Mouse (Mus musculus) 416B (cell line): ENCODE data around the gene 1810009A15Rik.
"Not testable (repeated sequence)": the region's sequence is repeated elsewhere in the genome, so short reads cannot be mapped to it uniquely, and the experiment has no call there.

Source experiments
- DNase-seq: peaks from one replicate; pipeline ENCODE4 v3.0.0; 2011; ENCODE audit warnings: low read depth

Gene 1810009A15Rik

DNA sequence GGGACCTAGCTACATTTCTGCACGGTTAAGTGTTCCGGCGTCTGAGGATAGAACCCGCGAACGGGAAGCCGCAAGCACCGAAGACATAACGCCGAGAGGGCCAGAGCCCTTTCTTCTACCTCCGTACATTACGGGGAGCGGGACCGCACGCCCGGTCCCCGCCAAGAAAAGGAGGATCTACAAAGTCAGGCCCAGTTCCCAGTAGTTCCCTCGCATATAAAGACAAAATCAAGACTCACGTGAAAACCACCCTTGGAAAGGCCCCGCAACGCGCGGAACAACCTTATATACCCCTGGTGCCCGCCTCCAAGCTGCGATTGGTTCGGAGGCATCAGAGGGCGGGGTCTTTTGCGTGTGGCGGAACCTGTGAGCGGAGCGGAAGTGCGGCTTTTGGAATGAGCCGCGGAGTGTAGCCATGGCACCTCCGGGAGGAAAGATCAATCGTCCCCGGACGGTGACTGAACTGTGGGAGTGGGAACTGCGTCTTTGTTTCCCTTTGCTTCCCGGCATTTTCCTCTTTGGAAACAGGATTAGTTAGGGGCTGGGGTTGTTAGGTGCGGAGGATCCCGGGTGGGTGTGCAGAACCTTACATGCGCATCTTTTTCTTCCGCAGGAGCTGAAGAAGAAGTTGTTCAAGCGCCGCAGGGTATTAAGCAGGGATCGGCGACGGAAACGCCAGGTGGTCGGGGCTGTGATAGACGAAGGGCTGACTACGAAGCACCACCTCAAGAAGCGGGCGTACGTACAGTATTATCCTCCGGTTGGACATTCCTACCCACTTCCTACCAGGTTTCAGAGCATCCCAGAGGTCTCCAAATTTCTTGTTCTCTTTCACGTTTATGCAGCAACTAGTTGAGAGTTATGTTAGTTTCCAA lies at the start of gene 1810009A15Rik, which contains the start of gene Gm49416:
Gene 1810009A15Rik (plus strand): TSS at position 343 of the 875 bp plus-strand sequence.
Gene Gm49416 (plus strand): TSS at position 416 of the 875 bp plus-strand sequence.
- peak; percentile 97 for DNase-seq

DNA sequence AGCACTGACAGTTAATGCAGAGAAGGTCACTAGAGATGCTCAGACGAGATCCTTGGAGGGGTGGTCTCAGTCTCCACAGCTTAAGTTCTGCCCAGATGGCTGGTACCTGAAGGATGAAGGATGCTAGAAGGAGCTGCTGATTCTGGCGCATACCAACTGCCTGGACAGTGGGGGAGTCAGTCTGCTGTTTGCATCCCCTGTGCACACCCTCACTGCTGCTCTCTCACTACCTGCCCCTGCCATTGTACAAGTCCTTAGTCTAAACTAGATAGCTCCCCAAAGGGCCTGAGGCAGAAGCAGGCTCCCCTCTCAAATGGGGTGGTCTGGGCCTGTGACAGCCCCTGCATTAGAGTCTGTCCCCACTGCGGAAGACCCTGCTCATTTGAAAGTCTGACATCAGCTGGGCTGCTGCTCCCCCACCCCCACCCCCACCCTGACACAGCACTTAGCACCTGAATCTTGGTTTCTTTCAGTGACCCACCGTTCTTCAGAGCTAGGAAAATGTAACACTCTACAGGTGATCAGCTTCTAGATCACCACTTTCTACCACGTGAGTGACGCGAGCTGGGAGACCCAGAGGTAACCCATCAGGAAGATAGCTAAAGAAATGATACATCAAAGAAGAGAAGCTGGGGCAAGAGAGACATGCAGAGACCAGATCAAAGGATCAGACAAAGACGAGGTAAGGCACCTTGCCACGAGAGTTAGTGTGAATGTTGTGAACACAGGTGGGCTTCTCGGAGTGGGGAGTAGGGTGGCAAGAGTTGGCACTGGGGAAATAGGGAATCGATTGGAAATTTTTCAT lies 49.3 kb upstream of the 1810009A15Rik start, which contains the start of gene Gng3:
Gene Gng3 (minus strand): TSS at position 92 of the 805 bp plus-strand sequence.
- no peak for DNase-seq

DNA sequence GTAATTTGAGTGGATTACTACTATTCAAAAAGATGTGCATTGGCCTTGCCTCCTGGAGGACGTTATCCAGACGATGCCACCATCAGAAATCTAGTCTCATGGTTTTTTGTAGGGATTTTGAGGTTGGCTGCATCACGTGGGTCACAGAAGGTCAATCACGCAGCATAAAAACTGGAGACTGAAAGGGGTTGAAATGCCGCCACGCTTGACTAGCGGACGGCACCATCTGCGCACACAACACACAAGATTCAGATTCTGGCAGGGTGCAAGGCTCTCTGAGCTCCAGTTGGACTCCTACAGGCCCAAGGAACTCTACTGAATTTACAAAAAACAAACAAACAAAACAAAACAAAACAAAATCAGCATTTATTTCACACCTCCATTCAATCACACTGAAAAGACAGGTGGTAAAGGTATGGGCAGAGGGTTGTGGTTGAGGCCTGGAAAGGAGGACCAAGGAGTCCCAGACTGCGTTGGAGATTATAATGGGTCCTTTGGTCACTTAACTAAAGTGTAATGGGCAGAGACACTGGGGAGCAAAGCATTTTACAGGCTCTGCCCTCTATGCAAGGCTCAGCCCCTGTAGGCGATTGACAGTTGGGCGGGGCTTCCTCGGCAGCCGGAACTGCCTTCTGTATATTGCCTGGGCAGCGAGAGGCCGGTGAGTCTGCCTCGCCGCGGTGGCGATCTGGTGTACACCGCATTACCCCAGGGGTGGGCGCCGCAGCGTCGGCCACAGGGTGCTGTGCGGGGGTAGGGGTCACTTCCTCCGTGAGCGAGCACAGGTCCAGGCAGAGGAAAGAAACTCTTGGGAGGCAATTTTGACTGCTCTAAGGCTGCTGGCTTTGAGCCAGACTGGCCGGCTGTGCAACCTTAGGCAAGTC lies 48.5 kb upstream of the 1810009A15Rik start:
- peak; percentile 79 for DNase-seq

DNA sequence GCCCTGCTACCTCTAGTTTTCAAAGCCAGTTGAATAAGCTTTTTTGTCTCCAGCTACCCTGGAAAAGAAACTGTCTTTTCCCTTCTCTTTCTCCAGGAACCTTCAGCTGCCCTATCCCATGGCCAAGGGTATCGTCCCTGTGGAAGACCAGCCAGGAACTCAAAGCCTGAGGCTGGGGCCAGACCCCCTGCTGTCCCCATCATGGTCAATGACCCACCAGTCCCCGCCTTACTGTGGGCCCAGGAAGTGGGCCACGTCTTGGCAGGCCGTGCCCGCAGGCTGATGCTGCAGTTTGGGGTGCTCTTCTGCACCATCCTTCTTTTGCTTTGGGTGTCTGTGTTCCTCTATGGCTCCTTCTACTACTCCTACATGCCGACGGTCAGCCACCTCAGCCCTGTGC lies 47.6 kb upstream of the 1810009A15Rik start:
- DNase-seq, result no peak

DNA sequence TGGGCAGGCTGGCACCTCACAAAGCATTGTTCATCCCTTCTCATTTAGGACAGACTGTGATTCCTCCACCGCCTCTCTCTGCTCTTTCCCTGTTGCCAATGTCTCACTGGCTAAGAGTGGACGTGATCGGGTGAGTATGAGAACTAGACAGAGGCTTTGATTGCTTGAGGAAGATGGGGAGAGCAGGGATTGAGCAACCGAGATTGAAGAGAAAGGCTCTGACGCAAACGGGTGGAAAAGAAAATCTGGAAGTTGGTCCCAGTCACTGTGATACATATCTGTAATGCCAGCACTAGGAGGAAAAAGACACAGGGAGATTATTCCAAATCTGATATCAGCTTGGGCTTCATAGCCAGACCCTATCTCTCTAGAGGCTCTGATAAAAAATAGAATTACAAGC lies 45.7 kb upstream of the 1810009A15Rik start:
- no peak for DNase-seq

DNA sequence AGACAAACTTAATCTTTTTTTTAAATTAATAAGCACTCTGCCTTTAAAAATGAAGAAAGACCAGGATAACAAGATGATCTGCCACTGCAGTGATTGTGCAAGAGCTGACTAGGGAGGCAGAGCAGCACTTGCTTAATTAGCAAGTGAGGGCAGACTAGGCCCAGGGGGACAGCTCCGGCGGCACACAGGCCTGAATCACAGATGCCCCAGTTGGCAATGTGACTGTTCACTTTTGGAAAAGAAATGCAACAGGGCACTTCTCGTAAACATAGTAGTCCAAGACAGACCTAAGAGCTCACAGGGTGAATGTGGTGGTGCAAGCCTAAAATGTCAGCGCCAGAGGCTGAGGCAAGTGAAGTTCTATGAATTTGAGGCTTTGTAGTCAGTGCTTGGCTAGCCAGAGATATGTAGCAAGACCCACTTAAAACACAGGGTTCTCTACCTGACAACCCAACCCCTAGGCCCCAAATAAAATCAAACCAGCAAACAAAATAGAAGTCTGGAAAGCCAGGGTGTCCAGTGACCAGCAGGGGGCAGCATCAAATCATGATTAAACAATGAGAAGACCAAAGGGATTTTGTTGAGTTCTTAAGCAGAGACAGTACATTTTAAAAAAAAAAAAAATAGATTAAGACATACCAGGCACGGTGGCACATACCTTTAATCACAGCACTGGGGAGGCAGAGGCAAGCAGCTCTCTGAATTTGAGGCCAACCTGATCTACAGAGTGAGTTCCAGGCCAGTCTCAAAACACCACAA lies 44.1 kb upstream of the 1810009A15Rik start:
- DNase-seq, result peak; percentile 83

DNA sequence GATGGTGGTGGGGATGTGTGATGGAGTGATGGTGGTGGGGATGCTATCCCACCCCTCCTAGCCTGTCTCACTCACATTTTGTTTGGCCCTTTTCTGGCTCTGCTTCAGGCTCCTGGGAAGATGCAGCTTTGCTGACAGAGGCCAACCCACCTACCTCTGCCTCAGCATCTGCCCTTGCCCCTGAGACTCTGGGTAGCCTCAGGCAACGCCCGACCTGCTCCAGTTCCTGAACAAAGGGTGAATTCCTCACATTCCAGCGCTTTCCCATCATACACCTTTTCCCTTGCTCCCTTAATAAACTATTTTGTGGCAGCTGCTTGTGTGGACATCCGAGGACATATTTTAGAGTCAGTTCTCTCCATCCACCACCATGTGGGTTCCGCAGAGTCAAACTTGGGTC lies 40.3 kb upstream of the 1810009A15Rik start:
- DNase-seq, result no peak

DNA sequence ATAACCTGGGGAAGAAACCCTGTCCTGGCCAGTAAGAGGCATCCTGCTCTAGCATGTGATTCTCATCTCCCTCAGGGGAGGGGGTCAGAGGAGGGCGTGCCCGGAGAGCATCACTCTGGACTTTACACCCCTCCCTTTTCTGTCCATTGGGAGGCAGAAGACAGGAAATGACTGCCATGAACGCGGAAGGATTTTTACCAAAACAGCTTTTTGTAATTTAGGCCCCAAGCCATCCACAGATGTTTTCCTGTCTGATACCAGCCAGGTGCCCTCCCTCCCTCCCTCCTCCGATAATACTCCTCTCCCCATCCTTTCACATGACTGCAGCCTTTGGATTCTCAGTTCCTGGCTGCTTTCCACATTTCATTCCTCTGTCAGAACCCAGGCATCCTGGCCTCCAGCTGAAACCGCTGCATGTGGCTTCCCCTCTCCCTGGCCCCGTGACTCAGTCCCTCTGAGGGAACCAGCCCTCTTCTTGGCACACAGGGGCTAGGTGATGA lies 38.2 kb upstream of the 1810009A15Rik start, which contains the start of gene Lrrn4cl:
Gene Lrrn4cl (plus strand): TSS at position 367 of the 500 bp plus-strand sequence.
- DNase-seq, result peak; percentile 44

DNA sequence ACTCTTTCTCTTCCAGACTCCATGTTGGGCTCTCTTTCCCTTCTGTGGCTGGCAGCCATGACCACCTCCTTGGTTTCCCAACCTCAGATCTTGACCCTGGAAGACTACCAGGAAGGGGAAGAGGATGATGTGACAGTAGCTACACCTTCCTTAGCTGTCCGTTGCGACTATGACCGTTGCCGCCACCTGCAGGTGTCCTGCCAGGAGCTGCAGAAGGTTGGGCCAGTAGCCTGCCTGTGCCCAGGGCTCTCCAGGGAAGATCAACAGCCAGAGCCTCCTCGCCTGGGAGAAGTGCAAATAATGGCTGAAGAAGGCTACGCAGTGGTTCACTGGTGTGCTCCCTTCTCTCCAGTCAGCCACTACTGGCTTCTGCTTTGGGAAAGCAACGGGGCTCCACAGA lies 37.0 kb upstream of the 1810009A15Rik start:
- DNase-seq, result no peak

DNA sequence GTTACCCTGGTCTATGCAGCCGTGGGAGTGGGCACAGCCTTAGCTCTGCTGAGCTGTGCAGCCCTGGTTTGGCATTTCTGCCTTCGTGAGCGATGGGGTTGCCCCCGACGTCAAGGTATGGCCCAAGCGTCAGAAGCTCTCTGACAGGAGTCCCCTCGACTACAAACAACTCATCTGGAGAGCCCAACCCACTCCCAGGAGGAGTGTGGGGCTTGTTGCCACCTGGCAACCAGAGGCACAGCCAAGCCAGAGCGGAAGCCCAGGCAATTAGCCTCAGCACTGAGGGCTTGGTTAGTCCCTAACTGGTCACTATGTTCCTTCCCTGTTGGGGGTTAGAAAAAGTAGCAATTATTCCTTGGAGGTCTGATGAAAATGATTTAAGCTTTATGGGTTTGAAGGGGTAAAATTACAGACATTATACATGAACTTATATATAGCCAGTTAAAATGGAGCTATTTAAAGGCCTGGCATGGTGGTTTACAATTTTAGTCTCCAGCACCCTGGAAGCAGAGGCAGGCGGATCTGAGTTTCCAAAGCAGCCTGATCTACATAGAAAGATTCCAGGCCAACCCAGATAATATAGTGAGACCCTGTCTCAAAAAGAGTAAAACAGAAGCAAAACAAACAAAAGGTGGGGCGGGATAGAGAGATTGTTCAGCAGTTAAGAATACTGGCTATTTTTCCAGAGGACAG lies 36.3 kb upstream of the 1810009A15Rik start:
- DNase-seq, result no peak

DNA sequence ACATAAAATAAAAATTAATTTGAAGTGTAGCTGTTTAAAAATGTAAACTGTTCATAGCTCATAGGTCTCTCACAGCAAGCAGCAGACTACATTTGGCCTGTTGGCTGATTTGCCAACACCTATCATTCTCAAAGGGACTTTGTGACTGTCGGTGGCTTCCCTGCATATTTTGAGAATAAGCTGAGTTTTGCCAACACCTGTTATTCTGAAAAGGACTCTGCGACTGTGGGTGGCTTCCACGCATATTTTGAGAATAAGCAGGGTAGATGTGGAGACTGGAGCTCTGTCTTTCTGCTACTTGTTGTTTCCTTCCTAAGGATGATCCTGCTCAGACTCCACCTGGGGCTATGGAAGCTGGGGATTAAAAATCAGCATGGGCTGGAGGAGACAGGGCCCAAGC lies 35.5 kb upstream of the 1810009A15Rik start:
- DNase-seq, result no peak

DNA sequence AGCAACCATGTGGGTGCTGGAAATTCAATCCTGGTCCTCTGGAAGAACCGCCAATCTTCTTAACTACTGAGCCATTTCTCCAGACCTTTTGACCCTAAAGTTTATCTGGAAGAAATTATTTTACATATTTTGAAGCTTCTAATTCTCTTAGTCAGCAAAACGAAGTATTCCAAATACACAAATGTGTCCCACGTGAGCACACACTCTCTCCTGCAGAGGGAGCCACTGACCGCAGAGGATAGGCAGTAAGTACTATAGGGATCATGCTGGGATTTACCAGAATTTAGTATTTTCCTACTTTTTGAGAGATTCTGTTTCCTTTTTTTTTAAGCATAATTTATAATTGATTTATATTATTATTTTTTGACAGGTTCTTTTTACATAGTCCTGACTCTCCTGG lies 31.0 kb upstream of the 1810009A15Rik start:
- peak; percentile 74 for DNase-seq

DNA sequence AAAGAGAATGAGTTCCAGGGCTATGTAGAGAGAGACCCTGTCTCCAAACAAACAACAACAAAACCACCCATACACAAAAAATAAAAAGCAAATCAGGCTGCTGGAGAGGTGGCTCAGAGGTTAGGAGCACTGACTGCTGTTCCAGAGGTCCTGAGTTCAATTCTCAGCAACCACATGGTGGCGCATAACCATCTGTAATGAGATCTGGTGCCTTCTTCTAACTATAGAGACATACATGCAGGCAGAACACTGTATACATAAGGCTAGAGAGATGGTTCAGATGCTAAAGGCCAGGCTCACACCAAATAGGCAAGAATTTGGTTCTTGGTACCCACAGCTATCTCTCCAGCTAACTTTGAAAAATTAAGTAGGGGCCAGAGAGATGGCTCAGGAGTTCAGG lies 29.6 kb upstream of the 1810009A15Rik start:
- peak; percentile 61 for DNase-seq

DNA sequence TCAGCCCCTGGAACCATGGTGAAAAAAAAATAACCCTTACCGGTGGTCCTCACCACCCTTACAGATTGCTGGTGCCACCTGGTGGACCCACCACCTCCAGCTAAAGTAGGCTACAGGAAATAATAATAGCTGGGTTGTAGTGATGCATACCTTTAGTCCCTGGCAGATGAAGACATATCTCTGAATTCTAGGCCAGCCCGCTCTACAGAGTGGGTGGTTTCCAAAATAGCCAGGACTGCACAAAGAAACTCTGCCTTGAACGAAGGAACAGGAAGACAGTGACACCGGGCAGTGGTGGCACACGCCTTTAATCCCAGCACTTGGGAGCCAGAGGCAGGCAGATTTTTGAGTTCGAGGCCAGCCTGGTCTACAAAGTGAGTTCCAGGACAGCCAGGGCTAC lies 24.4 kb upstream of the 1810009A15Rik start:
- no peak for DNase-seq

DNA sequence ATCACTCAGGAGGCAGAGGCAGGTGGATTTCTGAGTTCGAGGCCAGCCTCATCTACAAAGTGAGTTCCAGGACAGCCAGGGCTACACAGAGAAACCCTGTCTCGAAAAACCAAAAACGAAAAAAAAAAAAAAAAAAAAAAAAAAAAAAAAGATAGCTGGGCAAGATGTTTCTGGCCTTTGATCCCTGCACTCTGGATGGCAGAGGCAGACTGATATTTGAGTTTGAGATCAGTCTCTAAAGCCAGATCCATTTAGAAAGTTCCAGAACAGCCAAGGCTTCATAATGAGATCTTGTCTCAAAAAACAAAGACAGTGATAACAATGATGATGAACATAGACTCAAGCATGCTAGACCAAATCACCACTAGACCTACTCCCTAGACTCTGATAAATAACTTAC lies 18.3 kb upstream of the 1810009A15Rik start:
- DNase-seq, result not testable (repeated sequence)

DNA sequence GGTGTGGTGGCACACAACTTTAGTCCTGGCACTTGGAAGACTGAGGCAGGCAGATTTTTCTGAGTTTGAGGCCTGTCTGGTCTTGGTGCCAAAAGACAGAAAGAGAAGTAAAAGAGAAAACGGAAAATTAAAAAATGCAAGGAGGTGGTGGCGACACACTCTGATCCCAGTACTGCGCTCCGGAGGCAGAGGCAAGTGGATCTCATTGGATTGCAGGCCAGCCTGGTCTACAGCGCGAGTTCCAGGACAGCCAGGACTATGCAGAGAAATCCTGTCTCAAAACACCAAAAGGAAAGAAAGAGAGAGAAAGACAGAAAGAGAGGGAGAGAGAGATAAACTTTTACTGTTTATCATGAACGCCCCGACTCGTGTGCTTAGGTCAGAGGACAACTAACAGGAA lies 17.8 kb upstream of the 1810009A15Rik start:
- no peak for DNase-seq

DNA sequence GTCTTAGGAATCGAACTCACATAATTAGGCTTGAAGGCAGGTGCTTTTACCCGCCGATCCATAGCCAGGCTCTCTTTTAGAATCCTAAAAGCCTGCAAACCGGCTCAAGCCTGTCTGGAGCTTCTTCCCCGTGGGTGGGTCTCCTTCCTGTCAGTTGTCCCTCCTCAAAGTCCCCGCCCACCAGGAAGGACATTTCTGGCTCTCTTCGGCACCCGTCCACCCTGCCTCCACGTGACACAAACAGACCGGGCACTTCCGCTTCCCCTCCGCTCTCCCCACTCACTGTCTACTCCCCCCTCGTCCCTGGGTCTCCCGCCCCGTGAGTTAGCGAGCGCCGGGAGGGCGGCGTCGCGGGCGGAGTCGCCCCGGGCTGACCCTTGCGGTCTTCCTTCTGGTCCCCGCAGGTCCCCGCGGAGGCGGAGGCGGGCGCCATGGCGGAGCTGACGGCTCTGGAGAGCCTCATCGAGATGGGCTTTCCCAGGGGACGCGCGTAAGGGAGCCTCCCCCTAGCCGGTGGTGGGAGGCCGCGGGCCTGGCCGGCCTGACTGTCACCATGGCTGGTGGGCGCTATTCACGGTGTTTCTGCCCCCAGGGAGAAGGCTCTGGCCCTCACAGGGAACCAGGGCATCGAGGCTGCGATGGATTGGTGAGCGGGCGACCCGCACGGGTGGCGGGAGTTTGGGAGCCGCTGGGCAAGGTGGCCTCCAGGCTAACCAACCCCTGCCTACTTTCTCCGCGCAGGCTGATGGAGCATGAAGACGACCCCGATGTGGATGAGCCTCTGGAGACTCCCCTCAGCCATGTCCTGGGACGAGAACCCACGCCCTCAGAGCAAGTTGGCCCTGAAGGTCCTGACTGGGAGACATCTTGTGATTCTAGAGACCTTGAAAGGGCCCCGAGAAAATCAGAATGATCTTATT lies 17.1 kb upstream of the 1810009A15Rik start, which contains the start of gene Ubxn1:
Gene Ubxn1 (plus strand): TSS at position 230 of the 920 bp plus-strand sequence.
- peak; percentile 98 for DNase-seq

DNA sequence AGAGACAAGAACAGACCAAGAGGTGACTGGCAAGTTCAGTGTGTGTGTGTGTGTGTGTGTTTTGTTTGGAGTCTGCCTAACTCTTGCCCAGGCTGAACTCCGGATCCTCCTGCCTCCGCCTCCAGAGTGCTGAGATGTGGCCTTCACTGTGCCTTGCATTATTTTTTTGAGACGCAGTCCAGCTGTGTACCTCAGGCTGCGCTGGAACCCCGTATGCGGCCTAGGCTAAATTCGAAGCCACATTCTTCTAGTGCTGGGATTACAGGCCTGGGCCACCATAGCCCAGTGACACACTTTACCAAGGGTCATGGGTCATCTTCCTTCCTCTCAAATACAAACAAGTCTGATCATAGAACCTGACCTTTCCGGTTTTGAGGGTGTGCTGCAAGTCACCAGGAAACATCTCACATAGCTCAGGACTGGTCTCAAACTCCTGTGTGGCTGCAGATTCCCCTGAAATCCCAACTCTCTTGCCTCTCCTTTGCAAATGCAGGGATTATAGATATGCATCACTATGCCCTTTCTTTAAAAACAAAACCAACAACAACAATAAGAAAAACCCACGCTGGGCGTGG lies 16.3 kb upstream of the 1810009A15Rik start:
- peak; percentile 63 for DNase-seq

DNA sequence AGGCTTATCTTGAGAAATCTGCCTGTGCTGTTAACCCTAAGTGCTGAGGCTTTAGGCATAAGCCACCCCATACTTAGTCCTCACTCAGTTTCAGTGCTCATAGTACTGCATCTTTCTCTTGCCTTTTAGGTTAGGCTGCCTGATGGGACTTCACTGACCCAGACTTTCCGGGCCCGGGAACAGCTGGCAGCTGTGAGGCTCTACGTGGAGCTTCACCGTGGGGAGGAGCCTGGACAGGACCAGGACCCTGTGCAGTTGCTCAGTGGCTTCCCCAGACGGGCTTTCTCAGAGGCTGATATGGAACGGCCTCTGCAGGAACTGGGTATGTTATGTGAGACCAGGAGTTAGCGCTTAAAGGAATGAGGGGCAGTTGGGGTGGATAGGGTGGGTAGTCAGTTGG lies 13.6 kb upstream of the 1810009A15Rik start:
- DNase-seq, result no peak
